In genomic region chr4:155803340-155804041, GRCm38 (mm10) we compare ENCODE assay signal across 8 mouse cellular contexts. TPM values are rescaled to one million over a fixed set of nuclear protein-coding genes. Genes with fewer than 3 reads are reported as not detected.
A peak's percentile ranks its signal among the peaks of the same experiment; 100 is the strongest.
DNase-seq lines count a peak whose midpoint lies in the region; ATAC-seq lines count a peak whose summit lies in the region.

No protein-coding gene starts in this region.

- peak; percentile 97 for DNase-seq in ZHBTc4 (ENCODE audit: low read depth, low spot score)
- peak; percentile 89 to 92 for DNase-seq in gastrocnemius, adult 8-10 months (ENCODE audit: low spot score in 2 of 2)
- peak; percentile 98 for DNase-seq in induced T-regulatory cell, adult 2 months (ENCODE audit: low read depth)
- DNase-seq in left cerebral cortex, adult 9 months (ENCODE audit: low spot score in 2 of 2) = peak; percentile 76 to 96
- peak; percentile 99 for DNase-seq in right cerebral cortex, postnatal 14 days
- peak; percentile 89 to 96 for DNase-seq in urinary bladder, postnatal 36 days (ENCODE audit: low spot score in 2 of 2)

- ATAC-seq in common myeloid progenitor, adult 5-6 weeks (replicated peaks; ENCODE audit: low read depth, poor library complexity, severe bottlenecking) = peak; percentile 97
- ATAC-seq in megakaryocyte progenitor cell, adult 5-6 weeks (replicated peaks; ENCODE audit: poor library complexity) = peak; percentile 97

RNA-seq across cellular contexts. Expression of gene Mrpl20, which starts 0.8 kb away (rescaled TPM):
- total RNA-seq in common myeloid progenitor, adult 5-6 weeks (2017) = 55.4 and 70.3 TPM in 2 replicates
- 10 to 100 TPM; 46.2 to 50.5 (median 47.7) TPM for total RNA-seq in gastrocnemius, adult 8-10 months (2022)
- 203 and 210 TPM in 2 replicates for total RNA-seq in megakaryocyte progenitor cell, adult 5-6 weeks (2015)
- 70.0 and 102 TPM in 2 replicates for total RNA-seq in megakaryocyte progenitor cell, adult 5-6 weeks (2017)

RNA-seq across cellular contexts. Expression of gene Ccnl2, which starts 8.8 kb away (rescaled TPM):
- 83.7 and 89.3 TPM in 2 replicates for total RNA-seq in common myeloid progenitor, adult 5-6 weeks (2017)
- total RNA-seq in gastrocnemius, adult 8-10 months (2022) = 10 to 100 TPM; 11.6 to 19.5 (median 15.0) TPM
- 54.0 and 63.6 TPM in 2 replicates for total RNA-seq in megakaryocyte progenitor cell, adult 5-6 weeks (2015)
- total RNA-seq in megakaryocyte progenitor cell, adult 5-6 weeks (2017) = 80.8 and 88.0 TPM in 2 replicates

RNA-seq across cellular contexts. Expression of gene Ankrd65, which starts 13.3 kb away (rescaled TPM):
- total RNA-seq in common myeloid progenitor, adult 5-6 weeks (2017) = not detected in 2 replicates
- not detected for total RNA-seq in gastrocnemius, adult 8-10 months (2022)
- not detected in 2 replicates for total RNA-seq in megakaryocyte progenitor cell, adult 5-6 weeks (2015)
- not detected in 2 replicates for total RNA-seq in megakaryocyte progenitor cell, adult 5-6 weeks (2017)

RNA-seq across cellular contexts. Expression of gene Tmem88b, which starts 17.8 kb away (rescaled TPM):
- not detected in 2 replicates for total RNA-seq in common myeloid progenitor, adult 5-6 weeks (2017)
- total RNA-seq in gastrocnemius, adult 8-10 months (2022) = under 1 TPM; 0.21 to 0.72 (median 0.31) TPM
- total RNA-seq in megakaryocyte progenitor cell, adult 5-6 weeks (2015) = not detected in 2 replicates
- not detected in 2 replicates for total RNA-seq in megakaryocyte progenitor cell, adult 5-6 weeks (2017)

RNA-seq across cellular contexts. Expression of gene Aurkaip1, which starts 27.6 kb away (rescaled TPM):
- 89.9 and 123 TPM in 2 replicates for total RNA-seq in common myeloid progenitor, adult 5-6 weeks (2017)
- 10 to 100 TPM; 73.1 to 83.9 (median 79.0) TPM for total RNA-seq in gastrocnemius, adult 8-10 months (2022)
- 107 and 111 TPM in 2 replicates for total RNA-seq in megakaryocyte progenitor cell, adult 5-6 weeks (2015)
- total RNA-seq in megakaryocyte progenitor cell, adult 5-6 weeks (2017) = 128 and 137 TPM in 2 replicates

Comparison
In these comparisons a context has a peak if more than half of its experiments do, and no peak if none do; other contexts are left out.
1. Peak in every context shown above with its lines: DNase-seq and ATAC-seq.